Mouse (Mus musculus): ENCODE measurements at regions not wholly inside any gene's neighbourhood (a gene's known extent, or its start where the extent isn't known, plus 50 kb on each side); places are given as distances from the start of the nearest gene placed in this dataset.

DNA sequence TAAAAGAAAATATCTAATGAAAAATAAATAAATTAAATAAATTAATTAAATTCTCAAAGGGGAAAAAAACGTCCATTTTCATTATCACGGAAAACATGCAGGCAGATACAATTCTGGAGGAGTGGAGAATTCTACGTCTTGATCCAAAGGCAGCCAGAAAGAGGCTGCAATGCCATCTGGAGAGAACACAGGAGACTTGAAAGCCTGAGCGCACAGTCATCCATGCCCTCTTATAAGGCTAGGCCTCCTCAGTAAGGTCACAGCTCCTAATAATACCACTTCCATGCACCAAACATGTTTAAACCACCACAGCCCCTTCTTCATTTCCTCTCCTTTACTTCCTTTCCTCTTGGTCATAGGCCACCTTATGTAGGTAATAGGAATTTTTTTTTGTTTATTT, 307.1 kb downstream of the Etv1 start:
- TF ChIP-seq CTCF (IDR thresholded peaks at IDR 0.05; ENCODE audit: low read depth, low read length) (no peak), POLR2A (IDR thresholded peaks at IDR 0.05; ENCODE audit: extremely low read depth, insufficient read depth, low read length) (no peak)
